Mouse (Mus musculus) central nervous system, embryonic 14 days (tissue): ENCODE results near the gene Serinc5. TPM values are rescaled to one million over a fixed set of nuclear protein-coding genes. Genes with fewer than 3 reads are reported as not detected.

ENCODE experiments used
- polyA plus RNA-seq: library from polyadenylated mRNA; depleted of rRNA; stranded (reverse); fragments of >200 nt; gene quantifications from 2 replicates; pipeline ENCODE4 v1.2.3, GENCODE M21; 2012; rRNA removed

Gene Serinc5
- polyA plus RNA-seq, result 33.0 and 34.0 TPM in 2 replicates

GRCm38 (mm10) chr13:92610311-92611221 lies at the start of gene Serinc5:
Gene Serinc5 (plus strand): TSS chr13:92611091.

GRCm38 (mm10) chr13:92576072-92576471 lies 34.8 kb upstream of the Serinc5 start, which contains the start of gene Spz1:
Gene Spz1 (minus strand): TSS chr13:92576172.

Other genes with a start within 250 kb of the Serinc5 start
- 1.7 and 2.1 TPM in 2 replicates for gene Ankrd34b, start 185.2 kb upstream of the Serinc5 start, polyA plus RNA-seq
- gene Fam151b, start 127.1 kb upstream of the Serinc5 start, polyA plus RNA-seq, result 5.5 and 5.7 TPM in 2 replicates
- 18.3 and 18.4 TPM in 2 replicates for gene Zfyve16, start 80.2 kb upstream of the Serinc5 start, polyA plus RNA-seq
- gene Spz1, start 34.9 kb upstream of the Serinc5 start, polyA plus RNA-seq, result not detected in 2 replicates
- 1.6 and 9.0 TPM in 2 replicates for gene Thbs4, start 183.7 kb downstream of the Serinc5 start, polyA plus RNA-seq
- gene Mtx3, start 233.7 kb downstream of the Serinc5 start, polyA plus RNA-seq, result 25.4 and 25.6 TPM in 2 replicates